In the genomic region with DNA sequence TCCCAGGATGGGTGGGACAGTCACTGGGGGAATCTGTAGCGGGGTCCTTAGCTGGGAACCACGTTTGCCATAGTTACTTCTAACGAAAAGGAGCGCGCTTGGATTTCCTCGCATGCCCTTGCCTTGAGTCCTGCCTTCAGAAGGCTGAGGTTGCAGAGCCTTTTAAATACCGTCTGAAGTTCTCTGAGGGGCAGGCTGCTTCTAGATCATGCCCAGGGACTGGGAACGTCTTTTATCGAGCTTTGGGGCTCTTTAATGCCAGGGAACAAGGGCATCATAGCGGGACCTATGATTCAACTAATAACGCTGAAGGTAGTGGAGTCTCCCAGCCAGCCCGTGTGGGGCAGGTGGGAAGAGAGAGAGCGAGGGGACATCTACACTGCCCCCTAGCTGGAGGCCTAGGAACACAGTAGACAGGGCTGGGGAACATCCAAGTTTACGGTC, we compare ENCODE assay signal across 8 mouse cellular contexts.
DNase-seq lines count a peak whose midpoint lies in the region; ATAC-seq and TF ChIP-seq lines count a peak whose summit lies in the region.

No protein-coding gene starts in this region.

- H3K4me1 ChIP-seq in testis, adult 2 months (ENCODE audit: control insufficient read depth, insufficient read depth, low read length) = peaks cover 9% of the 10 kb centered on the region
- H3K4me1 ChIP-seq in embryonic facial prominence, embryonic 15.5 days = peaks cover 4% of the 10 kb centered on the region; the same call in 1 of the 2 replicates
- no peaks in the 10 kb centered on the region for H3K4me1 ChIP-seq in liver, embryonic 14.5 days (replicated peaks; ENCODE audit: control insufficient read depth in 2 of 2, insufficient read depth in 2 of 2, low read length in 1 of 2)
- H3K4me1 ChIP-seq in stomach, embryonic 14.5 days (ENCODE audit: control insufficient read depth, insufficient read depth, low read length) = no peaks in the 10 kb centered on the region

- no peaks in the 10 kb centered on the region for H3K9me3 ChIP-seq in embryonic facial prominence, embryonic 15.5 days (replicated peaks)
- no peaks in the 10 kb centered on the region for H3K9me3 ChIP-seq in liver, embryonic 14.5 days (ENCODE audit: control insufficient read depth, low read length)
- H3K9me3 ChIP-seq in stomach, embryonic 14.5 days (ENCODE audit: control insufficient read depth, low read depth, low read length) = no peaks in the 10 kb centered on the region

- no peak for TF ChIP-seq POLR2A in testis, adult 2 months (IDR thresholded peaks at IDR 0.05; ENCODE audit: control insufficient read depth, low read depth, low read length)

- H3K27me3 ChIP-seq in testis, adult 2 months (ENCODE audit: control insufficient read depth, insufficient read depth, low read length) = peaks cover 4% of the 10 kb centered on the region; the same call in 1 of the 2 replicates
- H3K27me3 ChIP-seq in embryonic facial prominence, embryonic 15.5 days = peaks cover 7% of the 10 kb centered on the region; the same call in 1 of the 2 replicates
- H3K27me3 ChIP-seq in liver, embryonic 14.5 days (ENCODE audit: control insufficient read depth, insufficient read depth, low read length) = no peaks in the 10 kb centered on the region
- no peaks in the 10 kb centered on the region for H3K27me3 ChIP-seq in stomach, embryonic 14.5 days (ENCODE audit: control insufficient read depth, insufficient read depth, low read length)

- peak overlapping the region; percentile 50 for H3K4me2 ChIP-seq in embryonic facial prominence, embryonic 15.5 days (replicated peaks)
- H3K4me2 ChIP-seq in liver, embryonic 14.5 days (ENCODE audit: low read depth) = peak overlapping the region; percentile 40
- H3K4me2 ChIP-seq in stomach, embryonic 14.5 days (replicated peaks; ENCODE audit: low read depth, low read length) = peak overlapping the region; percentile 36

- TF ChIP-seq EP300 in liver, embryonic 14.5 days (IDR thresholded peaks at IDR 0.05; ENCODE audit: low read depth) = no peak

- peak; percentile 29; the same call in 1 of the 2 replicates for TF ChIP-seq CTCF in testis, adult 2 months (IDR thresholded peaks at IDR 0.05; ENCODE audit: control insufficient read depth, insufficient read depth, insufficient replicate concordance, low read depth, low read length)
- peak; percentile 57 for TF ChIP-seq CTCF in liver, embryonic 14.5 days (IDR thresholded peaks at IDR 0.05; ENCODE audit: low read depth)

- H3K4me3 ChIP-seq in testis, adult 2 months (ENCODE audit: control insufficient read depth, low read depth, low read length) = no peak overlapping the region; the same call in none of the 2 replicates
- H3K4me3 ChIP-seq in embryonic facial prominence, embryonic 15.5 days (replicated peaks) = peak overlapping the region; percentile 28
- H3K4me3 ChIP-seq in liver, embryonic 14.5 days (ENCODE audit: insufficient read depth in 1 of 2, low read depth in 2 of 2, low read length in 2 of 2) = no peak overlapping the region
- peak overlapping the region; percentile 11 for H3K4me3 ChIP-seq in stomach, embryonic 14.5 days (ENCODE audit: low read depth, low read length)

- H3K9ac ChIP-seq in embryonic facial prominence, embryonic 15.5 days = 0 out of 2 replicates have a peak overlapping the region, but pooled peaks have one; percentile 13
- no peak overlapping the region for H3K9ac ChIP-seq in liver, embryonic 14.5 days (replicated peaks)
- no peak overlapping the region for H3K9ac ChIP-seq in stomach, embryonic 14.5 days (replicated peaks; ENCODE audit: low read depth, low read length)

- no peaks in the 10 kb centered on the region for H3K36me3 ChIP-seq in testis, adult 2 months (ENCODE audit: control insufficient read depth, insufficient read depth, low read length)
- H3K36me3 ChIP-seq in embryonic facial prominence, embryonic 15.5 days = no peaks in the 10 kb centered on the region
- no peaks in the 10 kb centered on the region for H3K36me3 ChIP-seq in liver, embryonic 14.5 days (replicated peaks; ENCODE audit: control insufficient read depth, insufficient read depth, low read depth)
- no peaks in the 10 kb centered on the region for H3K36me3 ChIP-seq in stomach, embryonic 14.5 days (ENCODE audit: control insufficient read depth, insufficient read depth, low read length)

- DNase-seq in testis, postnatal 14 days (ENCODE audit: low spot score) = no peak
- DNase-seq in hindlimb bud, embryonic 11.5 days (ENCODE audit: extremely low spot score, low read depth, low spot score) = peak; percentile 35
- DNase-seq in liver, embryonic 14.5 days (ENCODE audit: low read depth in 3 of 3, low spot score in 3 of 3) = no peak
- no peak for DNase-seq in layer of hippocampus, postnatal 14 days (ENCODE audit: low spot score in 2 of 2)
- no peak for DNase-seq in right cerebral cortex, postnatal 25 days

- 2% methylated on average over 14 of the region's 14 CpGs for WGBS in embryonic facial prominence, embryonic 15.5 days
- 4% methylated on average over 14 of the region's 14 CpGs for WGBS in liver, embryonic 14.5 days (ENCODE audit: insufficient replicate concordance)
- 3% methylated on average over 14 of the region's 14 CpGs for WGBS in stomach, embryonic 14.5 days

- H3K27ac ChIP-seq in testis, adult 2 months (ENCODE audit: control insufficient read depth, insufficient read depth, low read depth, low read length) = no peak overlapping the region
- H3K27ac ChIP-seq in embryonic facial prominence, embryonic 15.5 days (replicated peaks) = no peak overlapping the region
- H3K27ac ChIP-seq in liver, embryonic 14.5 days = no peak overlapping the region
- H3K27ac ChIP-seq in stomach, embryonic 14.5 days (ENCODE audit: low read length) = no peak overlapping the region

- ATAC-seq in embryonic facial prominence, embryonic 15.5 days (ENCODE audit: insufficient number of reproducible peaks, low FRiP score, low TSS enrichment, low read depth) = no peak
- no peak for ATAC-seq in liver, embryonic 14.5 days (ENCODE audit: insufficient read depth)
- no peak for ATAC-seq in stomach, embryonic 14.5 days (ENCODE audit: insufficient number of reproducible peaks, insufficient read depth, low FRiP score, low read depth)

Comparison
In these comparisons a context has a peak if more than half of its experiments do, and no peak if none do; other contexts are left out.
1. H3K4me3 ChIP-seq: peak in embryonic facial prominence, embryonic 15.5 days (single experiment) and stomach, embryonic 14.5 days (single experiment); none in testis, adult 2 months (single experiment) and liver, embryonic 14.5 days (0 of 2).
2. Peak in every context shown above with its lines, with median percentiles within 50 percentile points of each other: H3K4me2 ChIP-seq.